Mouse (Mus musculus): ENCODE data around the gene Cmtm4. TPM values are rescaled to one million over a fixed set of nuclear protein-coding genes. Genes with fewer than 3 reads are reported as not detected.

The Cmtm4 gene
- polyA plus RNA-seq (2016; fragmentation: Nextera tagmentation; extraction: Ambion mirVana) = 0.67 and 0.68 TPM in 2 replicates

- H3K4me1 ChIP-seq = peaks cover 22% of the 10 kb centered on the region
- peak within 1 kb of the TSS; percentile 79 for H3K9ac ChIP-seq
- peak within 1 kb of the TSS; percentile 58; the same call in 1 of the 2 replicates for H3K27ac ChIP-seq
- no peaks in the 10 kb centered on the region for H3K36me3 ChIP-seq
- H3K9me3 ChIP-seq (replicated peaks) = 0 out of 2 replicates have a peak, but pooled peaks cover 5% of the 10 kb centered on the region
- peak; percentile 78 for ATAC-seq
- peak within 1 kb of the TSS; percentile 99 for H3K4me2 ChIP-seq
- peak within 1 kb of the TSS; percentile 69 for H3K4me3 ChIP-seq
- WGBS (ENCODE audit: insufficient replicate concordance) = 5% methylated on average over 16 of the region's 54 CpGs
- H3K27me3 ChIP-seq (replicated peaks) = peaks cover 28% of the 10 kb centered on the region
Observed at GRCm38 (mm10) chr8:104395703-104396357, at the start of gene Cmtm4. Cmtm4 (minus strand) TSS chr8:104395807.

GRCm38 (mm10) chr8:104445248-104445647 is 49.6 kb upstream of the Cmtm4 start:
- Histone ChIP-seq H3K27me3 (replicated peaks) (no peaks in the 10 kb centered on the region), H3K4me3 (no peak overlapping the region), H3K36me3 (peaks cover 8% of the 10 kb centered on the region), H3K9ac (no peak overlapping the region), H3K4me2 (no peak overlapping the region), H3K4me1 (peaks cover 15% of the 10 kb centered on the region), H3K27ac (no peak overlapping the region), H3K9me3 (replicated peaks) (no peaks in the 10 kb centered on the region)
- WGBS (ENCODE audit: insufficient replicate concordance) = 40% methylated on average over 6 of the region's 6 CpGs
- ATAC-seq = no peak

GRCm38 (mm10) chr8:104443125-104443679 is 47.6 kb upstream of the Cmtm4 start:
- peak; percentile 3; the same call in 1 of the 2 replicates for ATAC-seq
- H3K4me1 ChIP-seq = peaks cover 15% of the 10 kb centered on the region
- H3K36me3 ChIP-seq = peaks cover 28% of the 10 kb centered on the region
- H3K9ac ChIP-seq = no peak overlapping the region
- no peak overlapping the region for H3K27ac ChIP-seq
- H3K4me3 ChIP-seq = peak overlapping the region; percentile 89
- 48% methylated on average over 7 of the region's 7 CpGs for WGBS (ENCODE audit: insufficient replicate concordance)
- no peaks in the 10 kb centered on the region for H3K27me3 ChIP-seq (replicated peaks)
- H3K9me3 ChIP-seq (replicated peaks) = no peaks in the 10 kb centered on the region
- peak overlapping the region; percentile 84 for H3K4me2 ChIP-seq

- WGBS (ENCODE audit: insufficient replicate concordance) = under 1% methylated on average over 75 of the region's 75 CpGs
- H3K4me3 ChIP-seq = peak within 1 kb of the TSS; percentile 89
- peaks cover 33% of the 10 kb centered on the region for H3K36me3 ChIP-seq
- H3K4me2 ChIP-seq = peak within 1 kb of the TSS; percentile 84
- H3K27ac ChIP-seq = peak within 1 kb of the TSS; percentile 84
- no peaks in the 10 kb centered on the region for H3K27me3 ChIP-seq (replicated peaks)
- H3K9me3 ChIP-seq (replicated peaks) = no peaks in the 10 kb centered on the region
- H3K4me1 ChIP-seq = peaks cover 15% of the 10 kb centered on the region
- H3K9ac ChIP-seq = peak within 1 kb of the TSS; percentile 77
- ATAC-seq = peak; percentile 89
Observed at GRCm38 (mm10) chr8:104442299-104443124, 46.9 kb upstream of the Cmtm4 start, which contains the start of gene Dync1li2. Dync1li2 (minus strand) TSS chr8:104443047.

GRCm38 (mm10) chr8:104441613-104442012 is 46.0 kb upstream of the Cmtm4 start:
- 64% methylated on average over 7 of the region's 7 CpGs for WGBS (ENCODE audit: insufficient replicate concordance)
- no peak for ATAC-seq
- H3K4me2 ChIP-seq = peak overlapping the region; percentile 84
- H3K27me3 ChIP-seq (replicated peaks) = no peaks in the 10 kb centered on the region
- H3K9me3 ChIP-seq (replicated peaks) = no peaks in the 10 kb centered on the region
- H3K9ac ChIP-seq = peak overlapping the region; percentile 77
- H3K4me3 ChIP-seq = peak overlapping the region; percentile 89
- peaks cover 15% of the 10 kb centered on the region for H3K4me1 ChIP-seq
- peaks cover 42% of the 10 kb centered on the region for H3K36me3 ChIP-seq
- H3K27ac ChIP-seq = no peak overlapping the region

GRCm38 (mm10) chr8:104439461-104439860 is 43.9 kb upstream of the Cmtm4 start:
- whole genome bisulfite sequencing (ENCODE audit: insufficient replicate concordance) = 87% methylated on average over 8 of the region's 8 CpGs
- Histone ChIP-seq H3K36me3 (peaks cover 64% of the 10 kb centered on the region), H3K27me3 (replicated peaks) (no peaks in the 10 kb centered on the region), H3K27ac (no peak overlapping the region), H3K4me1 (peaks cover 30% of the 10 kb centered on the region), H3K9me3 (replicated peaks) (no peaks in the 10 kb centered on the region), H3K4me2 (no peak overlapping the region), H3K9ac (no peak overlapping the region), H3K4me3 (no peak overlapping the region)
- no peak for ATAC-seq

GRCm38 (mm10) chr8:104437494-104438135 is 42.0 kb upstream of the Cmtm4 start:
- peaks cover 41% of the 10 kb centered on the region for H3K4me1 ChIP-seq
- WGBS (ENCODE audit: insufficient replicate concordance) = 76% methylated on average over 13 of the region's 13 CpGs
- no peak for ATAC-seq
- no peak overlapping the region for H3K9ac ChIP-seq
- no peaks in the 10 kb centered on the region for H3K9me3 ChIP-seq (replicated peaks)
- H3K36me3 ChIP-seq = peaks cover 81% of the 10 kb centered on the region
- no peak overlapping the region for H3K27ac ChIP-seq
- no peaks in the 10 kb centered on the region for H3K27me3 ChIP-seq (replicated peaks)
- no peak overlapping the region for H3K4me2 ChIP-seq
- H3K4me3 ChIP-seq = no peak overlapping the region

GRCm38 (mm10) chr8:104436591-104436990 is 41.0 kb upstream of the Cmtm4 start:
- Histone ChIP-seq H3K9ac (no peak overlapping the region), H3K4me2 (no peak overlapping the region), H3K4me1 (peaks cover 35% of the 10 kb centered on the region), H3K36me3 (peaks cover 91% of the 10 kb centered on the region), H3K4me3 (no peak overlapping the region), H3K27ac (no peak overlapping the region), H3K9me3 (replicated peaks) (no peaks in the 10 kb centered on the region), H3K27me3 (replicated peaks) (no peaks in the 10 kb centered on the region)
- 86% methylated on average over 4 of the region's 4 CpGs for WGBS (ENCODE audit: insufficient replicate concordance)
- no peak for ATAC-seq

- Histone ChIP-seq H3K4me3 (no peak overlapping the region), H3K4me1 (peaks cover 30% of the 10 kb centered on the region), H3K27ac (no peak overlapping the region), H3K9ac (no peak overlapping the region), H3K4me2 (no peak overlapping the region), H3K27me3 (replicated peaks) (no peaks in the 10 kb centered on the region), H3K9me3 (replicated peaks) (no peaks in the 10 kb centered on the region), H3K36me3 (peaks cover 95% of the 10 kb centered on the region)
- ATAC-seq = no peak
- 84% methylated on average over 12 of the region's 12 CpGs for WGBS (ENCODE audit: insufficient replicate concordance)
Observed at GRCm38 (mm10) chr8:104436038-104436437, 40.4 kb upstream of the Cmtm4 start.

GRCm38 (mm10) chr8:104434826-104435354 is 39.3 kb upstream of the Cmtm4 start:
- H3K27ac ChIP-seq = no peak overlapping the region

GRCm38 (mm10) chr8:104434275-104434674 is 38.7 kb upstream of the Cmtm4 start:
- WGBS (ENCODE audit: insufficient replicate concordance) = 68% methylated on average over 4 of the region's 4 CpGs
- Histone ChIP-seq H3K4me2 (peak overlapping the region; percentile 45), H3K9me3 (replicated peaks) (no peaks in the 10 kb centered on the region), H3K9ac (no peak overlapping the region), H3K27ac (no peak overlapping the region), H3K4me1 (peaks cover 25% of the 10 kb centered on the region), H3K36me3 (peaks cover 96% of the 10 kb centered on the region), H3K4me3 (no peak overlapping the region), H3K27me3 (replicated peaks) (no peaks in the 10 kb centered on the region)
- ATAC-seq = peak; percentile 80

More at GRCm38 (mm10) chr8:104434826-104435354, 39.3 kb upstream of the Cmtm4 start:
- Histone ChIP-seq H3K27me3 (replicated peaks) (no peaks in the 10 kb centered on the region), H3K4me3 (no peak overlapping the region), H3K4me1 (peaks cover 25% of the 10 kb centered on the region), H3K36me3 (peaks cover 96% of the 10 kb centered on the region), H3K9me3 (replicated peaks) (no peaks in the 10 kb centered on the region), H3K9ac (no peak overlapping the region), H3K4me2 (peak overlapping the region; percentile 45)
- no peak for ATAC-seq
- 86% methylated on average over 18 of the region's 18 CpGs for WGBS (ENCODE audit: insufficient replicate concordance)

All from liver, embryonic 12.5 days (tissue).